Mouse (Mus musculus) spleen, adult 12 weeks (tissue): ENCODE measurements around the gene Wdfy4.

Experiments used
- DNase-seq: peaks from one replicate; pipeline ENCODE4 v3.0.0; 2022; ENCODE audit warnings: low spot score

Wdfy4 gene

GRCm38 (mm10) chr14:32970700-32971099 lies 214.6 kb downstream of the Wdfy4 start:
- no peak for DNase-seq

GRCm38 (mm10) chr14:32964742-32965141 lies 220.6 kb downstream of the Wdfy4 start:
- DNase-seq: no peak

DNA sequence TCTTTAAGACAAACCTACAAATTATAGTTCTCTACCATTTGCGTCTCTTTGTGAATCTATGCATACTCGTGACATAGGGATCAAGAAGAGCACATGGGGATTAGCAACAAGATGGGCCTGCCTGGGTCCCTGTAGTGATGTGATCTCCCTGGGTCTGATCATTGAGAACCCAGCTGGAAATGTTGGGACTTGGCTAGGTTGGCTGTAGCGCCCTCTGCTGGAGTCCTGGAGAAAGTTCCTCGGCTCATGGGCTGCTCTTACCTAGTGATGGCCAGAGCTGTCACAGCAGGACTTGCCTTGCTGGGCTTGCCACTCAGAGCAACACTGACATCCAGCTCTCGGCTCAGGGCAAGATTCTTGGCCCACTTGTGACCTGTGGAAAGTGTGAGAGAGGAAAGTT lies 224.8 kb downstream of the Wdfy4 start:
- no peak for DNase-seq

DNA sequence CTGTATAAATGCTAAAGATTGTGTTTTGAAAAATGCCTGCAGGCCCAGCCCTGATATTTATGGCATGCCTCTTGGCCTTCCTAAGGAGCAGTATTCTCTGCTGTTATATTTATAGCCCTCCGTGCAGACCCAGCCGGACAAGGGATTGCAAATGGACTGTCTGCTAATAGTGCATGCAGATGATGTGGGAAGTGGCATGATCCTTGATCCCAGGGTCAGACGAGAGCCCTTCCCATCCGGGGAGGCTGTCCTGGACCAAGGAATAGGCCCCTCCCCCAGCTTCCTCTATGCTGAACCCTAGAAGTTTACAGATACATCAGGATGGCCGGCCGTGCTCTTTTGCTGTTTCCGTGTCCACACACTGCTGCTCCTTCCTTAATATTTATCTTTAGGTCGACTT lies 226.6 kb downstream of the Wdfy4 start:
- no peak for DNase-seq

- DNase-seq: no peak
Measured at GRCm38 (mm10) chr14:32956486-32956885, 228.8 kb downstream of the Wdfy4 start.

GRCm38 (mm10) chr14:32950312-32951301 lies 234.7 kb downstream of the Wdfy4 start:
- no peak for DNase-seq

- no peak for DNase-seq
Measured at GRCm38 (mm10) chr14:32947512-32947911, 237.8 kb downstream of the Wdfy4 start.

DNA sequence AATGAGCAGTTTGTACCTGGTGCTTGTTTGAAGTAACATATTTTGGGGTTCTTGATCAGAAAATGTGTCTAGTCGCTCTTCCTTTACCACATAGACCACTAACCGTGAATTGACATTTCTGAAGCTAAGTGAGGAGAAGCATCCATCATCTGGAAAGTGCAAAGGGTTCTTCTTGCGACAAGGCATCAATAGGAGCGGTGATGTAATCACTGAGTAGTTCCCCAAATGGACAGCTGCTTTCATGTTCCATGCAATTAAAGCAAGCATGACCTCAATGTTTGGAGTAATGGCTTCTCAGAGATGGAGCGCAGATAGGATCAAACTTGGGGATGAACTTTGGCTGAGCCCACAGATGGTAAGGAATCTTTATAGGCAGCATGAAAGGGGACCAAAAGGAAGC lies 246.1 kb downstream of the Wdfy4 start:
- no peak for DNase-seq

- no peak for DNase-seq
Measured at GRCm38 (mm10) chr14:32934064-32934463, 251.2 kb downstream of the Wdfy4 start.

DNA sequence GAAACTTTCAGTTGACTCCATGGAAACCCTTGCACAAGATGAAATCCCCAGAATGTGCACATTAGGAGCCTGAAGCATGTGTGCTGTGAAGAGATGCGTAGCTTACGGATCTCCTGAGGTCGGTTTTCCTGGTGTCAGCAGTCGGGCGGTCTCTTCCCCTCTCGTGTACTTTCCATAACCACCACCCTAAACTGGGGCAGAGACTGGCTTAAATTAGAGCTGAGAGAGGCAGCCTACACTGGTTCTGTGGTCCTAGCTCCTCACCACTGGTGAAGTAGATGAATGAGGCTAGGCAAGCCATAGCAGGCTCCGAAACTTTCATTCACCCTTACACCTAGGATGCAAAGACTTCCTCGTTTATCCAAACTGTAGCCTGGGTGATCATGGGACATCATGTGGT lies 253.1 kb downstream of the Wdfy4 start:
- DNase-seq: no peak

GRCm38 (mm10) chr14:32931709-32932108 lies 253.6 kb downstream of the Wdfy4 start:
- DNase-seq: no peak

- no peak for DNase-seq
Measured at GRCm38 (mm10) chr14:32923871-32924270, 261.4 kb downstream of the Wdfy4 start.

- DNase-seq: no peak
Measured at GRCm38 (mm10) chr14:32917919-32918318, 267.4 kb downstream of the Wdfy4 start.

DNA sequence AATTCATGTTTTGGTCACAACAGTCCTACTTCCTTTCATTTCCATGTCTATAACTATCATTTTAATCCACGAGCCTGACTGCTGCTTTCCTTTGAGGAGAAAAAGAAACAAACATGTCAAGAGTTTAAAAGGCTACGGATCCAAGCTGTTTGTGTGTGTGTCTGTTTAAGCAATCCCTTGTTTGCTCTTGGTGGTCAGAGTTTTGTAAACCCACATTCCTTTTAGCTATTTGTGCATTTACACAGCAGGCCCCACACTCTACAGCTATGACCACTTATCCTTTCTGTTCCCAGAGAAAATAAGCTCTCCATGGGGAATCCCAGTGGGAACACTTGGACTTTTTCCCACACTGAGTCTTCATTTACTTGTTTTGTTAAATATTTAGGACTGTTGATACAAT lies 269.9 kb downstream of the Wdfy4 start:
- DNase-seq: no peak

GRCm38 (mm10) chr14:32911187-32911586 lies 274.1 kb downstream of the Wdfy4 start:
- no peak for DNase-seq
